Mouse (Mus musculus) kidney, postnatal 25 days (tissue): Measurements from ENCODE around the gene Idua.
A peak's percentile ranks its signal among the peaks of the same experiment; 100 is the strongest.

Source experiments
- DNase-seq, 2 experiments: peaks; one replicate each; pipeline ENCODE4 v3.0.0; 2021; ENCODE audit warnings: mixed read lengths in 2 of 2

Gene Idua

DNA sequence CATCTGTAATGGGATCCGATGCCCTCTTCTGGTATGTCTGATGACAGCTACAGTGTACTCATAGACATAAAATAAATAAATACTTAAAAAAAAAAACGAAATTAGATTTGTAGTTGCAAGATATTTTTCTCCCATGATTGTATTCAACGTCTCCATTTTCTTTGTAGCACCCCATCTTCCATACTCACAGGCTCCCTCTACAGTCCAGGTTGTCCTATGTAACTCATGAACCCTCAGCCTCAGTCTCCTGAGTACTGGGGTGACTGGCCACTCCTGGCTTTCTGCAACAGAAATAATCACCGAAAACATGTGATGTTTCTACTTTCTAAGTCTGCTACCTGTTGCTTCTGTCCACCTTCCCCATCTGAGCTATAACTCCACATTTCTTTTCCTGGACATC, 31.0 kb downstream of the Idua start:
- DNase-seq = no peak

DNA sequence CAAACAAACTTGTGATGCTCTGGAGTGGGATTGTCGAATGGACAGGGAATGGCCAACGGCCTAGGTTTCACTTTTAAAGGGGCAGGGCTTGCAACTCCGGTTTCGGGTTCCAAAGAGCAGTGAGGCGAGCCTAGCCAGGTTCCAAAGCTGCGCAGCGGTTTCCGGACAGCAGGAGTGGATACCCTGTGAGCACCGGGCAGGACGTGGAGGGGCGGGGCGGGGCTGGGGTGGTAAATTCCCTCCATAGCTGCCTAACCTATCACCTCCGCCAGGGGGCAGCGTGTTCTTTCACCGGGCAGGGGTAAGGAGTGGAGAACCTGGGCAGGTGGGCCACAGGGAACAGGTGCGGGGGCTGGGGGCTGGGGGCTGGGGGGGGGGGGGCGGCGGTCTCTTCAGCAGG, 32.1 kb downstream of the Idua start, which contains the start of gene Fgfrl1:
Gene Fgfrl1, plus strand, starts transcription at position 112 of the 400 bp plus-strand sequence.
- DNase-seq = peak; percentile 79 to 89

DNA sequence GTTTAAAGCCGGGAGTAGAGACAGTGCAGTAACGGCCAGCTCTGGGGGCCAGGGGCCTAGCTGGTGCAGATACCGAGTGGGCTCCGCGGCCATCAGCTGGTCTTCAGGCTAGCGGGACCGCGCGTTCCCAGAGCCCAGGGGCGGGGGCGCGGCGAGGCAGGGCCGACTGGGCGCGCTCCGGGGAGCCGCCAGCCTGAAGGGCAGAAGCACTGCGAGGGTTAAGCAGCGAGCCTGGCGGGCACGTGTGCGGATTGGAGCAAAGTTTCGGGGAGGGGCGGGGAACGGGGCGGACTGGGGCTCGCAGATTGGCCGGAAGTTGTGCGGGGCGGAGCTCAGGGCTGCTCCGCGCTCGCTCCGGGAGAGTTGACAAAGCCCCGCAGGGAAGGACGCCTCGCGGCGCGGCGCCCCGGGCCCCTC, 33.7 kb downstream of the Idua start:
- DNase-seq = peak; percentile 92 to 96

DNA sequence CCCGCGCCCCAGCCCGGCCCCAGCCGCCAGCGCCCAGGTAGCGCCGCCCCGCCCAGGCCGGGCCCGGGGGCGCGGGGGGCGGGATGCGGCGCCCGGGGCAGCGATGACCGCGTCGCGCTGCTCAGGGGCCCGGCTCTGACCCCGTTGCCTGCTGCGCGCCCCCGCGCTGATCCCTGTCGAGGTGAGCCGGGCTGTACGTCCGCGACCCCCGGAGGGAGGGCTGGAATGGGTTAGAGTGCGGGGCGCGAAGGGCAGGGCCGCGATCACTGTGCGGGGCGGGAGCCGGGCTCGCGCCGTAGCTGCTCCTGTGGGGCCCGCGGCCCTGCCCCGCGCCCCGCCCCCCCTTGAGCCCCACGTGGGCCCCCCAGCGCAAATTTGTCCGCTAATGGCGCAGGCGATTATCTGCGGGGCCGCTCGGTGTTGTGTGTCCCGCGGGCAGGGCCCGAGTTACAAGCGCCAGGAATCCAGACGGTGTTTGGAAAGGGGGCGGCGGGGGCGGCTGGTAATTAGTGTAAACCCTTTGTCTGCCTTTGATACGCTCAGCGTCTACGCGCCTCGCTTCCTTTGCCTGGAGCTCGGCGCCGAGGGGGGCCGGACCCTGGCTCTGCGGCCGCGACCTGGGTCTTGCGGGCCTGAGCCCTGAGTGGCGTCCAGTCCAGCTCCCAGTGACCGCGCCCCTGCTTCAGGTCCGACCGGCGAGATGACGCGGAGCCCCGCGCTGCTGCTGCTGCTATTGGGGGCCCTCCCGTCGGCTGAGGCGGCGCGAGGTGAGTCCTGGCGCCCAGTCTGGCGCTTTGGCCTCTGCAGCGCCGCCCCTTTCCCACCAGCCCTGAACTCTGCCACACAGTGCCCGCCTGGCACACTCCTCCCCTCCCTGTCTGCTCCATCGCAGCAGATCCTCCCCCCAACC, 34.5 kb downstream of the Idua start:
- peak; percentile 62 to 88 for DNase-seq

DNA sequence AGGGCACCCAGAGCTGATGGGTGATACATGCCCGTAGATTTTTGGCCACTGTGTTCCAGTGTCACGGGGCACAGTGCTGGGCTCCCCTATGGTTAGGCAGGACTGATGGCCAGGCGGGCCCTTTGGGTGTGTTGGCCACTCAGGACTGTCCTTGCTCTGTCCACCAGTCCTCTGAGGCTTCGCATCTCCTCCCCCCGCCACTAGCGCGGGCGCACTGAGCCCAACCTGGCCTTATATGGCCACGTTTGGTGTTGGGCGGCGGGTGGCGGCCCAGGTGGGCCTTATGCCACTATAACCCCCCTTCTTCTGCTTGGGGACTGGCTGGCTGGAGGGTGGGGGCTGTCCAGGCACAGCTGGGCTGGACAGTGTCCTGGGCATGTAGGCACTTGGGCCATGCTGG, 35.7 kb downstream of the Idua start:
- DNase-seq = no peak

DNA sequence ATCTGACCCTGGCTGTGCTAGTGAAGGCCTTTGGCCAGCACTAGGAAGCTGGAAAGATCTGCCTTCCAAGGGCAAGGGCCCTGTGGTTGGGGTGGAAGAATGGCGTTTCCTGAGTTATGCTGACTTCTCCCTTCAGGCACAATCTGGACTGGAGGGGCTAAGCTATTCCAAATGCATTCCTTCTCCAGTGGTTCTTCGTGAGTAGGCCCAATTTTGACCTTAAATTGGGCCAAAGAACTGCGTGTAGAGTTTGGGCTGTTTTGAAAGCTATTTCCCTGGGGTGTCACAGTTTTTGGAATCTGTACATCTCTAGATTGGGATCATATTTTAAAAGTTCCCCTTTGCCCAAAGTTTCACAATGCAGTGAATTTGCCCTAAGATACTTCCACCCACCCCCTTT, 36.4 kb downstream of the Idua start:
- DNase-seq = no peak

DNA sequence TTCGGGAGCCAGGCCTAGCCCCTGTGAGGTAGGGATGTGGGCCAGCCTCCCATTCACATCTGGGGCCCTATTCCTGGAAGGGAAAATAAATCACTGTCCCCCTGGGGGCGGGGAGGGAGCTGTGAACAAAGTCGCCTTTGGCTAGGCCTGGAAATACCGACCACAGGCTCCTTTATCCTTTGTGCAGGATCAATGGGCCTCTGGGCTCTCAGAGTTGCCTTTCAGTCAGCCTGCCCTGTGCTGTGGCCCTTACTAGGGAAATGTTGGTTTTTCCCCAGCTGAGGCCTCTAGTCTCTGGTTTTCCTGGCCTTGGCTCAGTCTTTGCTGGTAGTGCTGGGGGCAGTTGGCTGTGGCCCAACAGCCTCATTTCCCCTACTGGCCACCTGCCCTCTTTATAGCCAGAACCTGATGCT, 37.2 kb downstream of the Idua start:
- no peak for DNase-seq

DNA sequence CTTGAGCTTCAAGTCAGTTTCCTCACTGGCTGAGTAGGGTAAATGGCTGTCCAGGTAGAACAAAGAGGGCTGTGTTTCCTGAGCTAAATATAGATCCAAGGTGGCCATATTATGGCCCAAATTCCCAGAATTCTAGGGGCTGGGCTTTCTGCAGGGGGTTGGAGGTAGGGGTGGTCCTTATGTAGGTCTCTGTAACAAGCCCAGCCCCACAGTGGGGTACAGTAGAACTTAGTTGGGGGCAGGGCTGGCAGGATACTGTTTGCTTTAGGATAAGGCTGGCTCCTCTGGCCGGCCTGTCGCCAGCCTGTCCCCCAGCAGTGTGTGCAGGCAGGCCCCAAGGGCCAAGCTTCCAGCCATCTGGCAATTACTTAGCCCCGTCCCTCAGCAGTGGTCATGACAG, 40.2 kb downstream of the Idua start:
- DNase-seq = no peak

DNA sequence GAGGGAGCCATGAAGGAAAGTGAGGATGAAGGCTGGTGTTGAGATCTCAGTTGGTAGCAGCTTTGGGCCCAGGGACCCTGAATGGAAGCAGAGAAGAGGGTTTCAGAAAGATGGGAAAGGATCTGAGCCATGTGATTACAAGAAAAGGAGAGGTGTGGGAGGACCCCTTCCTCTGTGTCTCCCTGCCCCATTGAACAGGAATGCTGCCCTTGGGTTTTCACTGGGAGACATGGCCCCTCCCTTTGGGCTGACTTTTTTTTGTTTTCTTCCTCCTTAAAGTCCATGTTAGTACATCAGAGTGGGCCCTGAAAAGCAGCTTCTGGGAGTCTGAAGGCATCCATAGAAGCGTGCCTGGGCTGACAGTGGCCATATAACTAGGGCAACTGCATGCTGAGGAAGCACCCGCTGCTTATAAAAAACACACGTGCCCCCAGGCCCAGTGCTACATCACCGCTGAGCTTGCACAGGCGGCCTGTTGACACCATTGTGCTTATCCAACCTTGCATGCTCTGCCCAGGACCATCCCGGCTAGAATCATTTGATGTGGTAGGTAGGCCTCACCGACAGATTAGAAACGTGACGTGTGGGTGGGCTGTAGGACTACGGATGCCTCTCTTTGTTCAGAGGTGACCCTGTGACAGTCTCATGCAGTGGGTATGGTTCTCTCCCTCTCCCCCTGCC, 41.4 kb downstream of the Idua start:
- DNase-seq = no peak

DNA sequence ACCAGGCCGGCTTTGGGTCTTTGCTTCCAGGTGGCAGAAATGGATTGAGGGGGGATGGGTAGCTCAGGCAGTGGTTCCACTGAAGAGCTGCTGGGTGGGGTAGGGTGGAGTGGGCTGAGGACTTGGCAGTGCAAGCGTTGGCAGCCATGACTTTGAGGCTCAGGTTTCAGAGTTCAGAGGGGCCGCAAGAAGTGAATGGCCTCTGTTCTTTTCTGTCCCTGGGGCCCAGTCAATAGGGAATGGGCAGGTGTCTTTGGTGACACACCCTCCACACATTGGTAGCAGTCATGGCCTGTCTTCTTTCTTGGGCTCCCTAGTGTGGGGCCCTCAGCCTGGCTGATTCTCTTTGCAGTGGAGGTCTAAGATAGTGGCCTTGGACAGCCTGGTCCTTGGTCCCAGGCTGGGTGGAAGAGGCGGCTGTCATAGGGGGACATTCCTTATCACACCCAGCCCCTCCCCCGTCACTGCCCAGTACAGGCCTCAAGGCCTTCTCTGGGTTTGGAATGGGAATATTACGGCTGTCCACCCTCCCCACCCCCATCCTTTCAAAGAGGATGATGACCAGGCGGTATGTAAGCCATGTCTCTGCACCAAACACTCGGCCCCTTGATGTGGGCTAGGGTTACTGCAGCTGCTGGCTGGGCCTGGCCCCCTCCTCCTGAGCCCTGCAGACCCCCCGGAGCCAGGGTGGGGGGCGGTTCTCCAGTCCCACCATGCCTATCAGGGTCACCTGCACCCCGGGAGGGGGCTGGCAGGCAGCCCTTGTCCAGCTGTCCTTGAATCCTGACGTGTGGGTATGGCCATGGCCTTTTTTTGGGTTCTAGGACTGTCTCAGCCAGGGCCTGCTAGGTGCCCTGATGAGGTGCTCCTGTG, 43.9 kb downstream of the Idua start:
- no peak for DNase-seq

DNA sequence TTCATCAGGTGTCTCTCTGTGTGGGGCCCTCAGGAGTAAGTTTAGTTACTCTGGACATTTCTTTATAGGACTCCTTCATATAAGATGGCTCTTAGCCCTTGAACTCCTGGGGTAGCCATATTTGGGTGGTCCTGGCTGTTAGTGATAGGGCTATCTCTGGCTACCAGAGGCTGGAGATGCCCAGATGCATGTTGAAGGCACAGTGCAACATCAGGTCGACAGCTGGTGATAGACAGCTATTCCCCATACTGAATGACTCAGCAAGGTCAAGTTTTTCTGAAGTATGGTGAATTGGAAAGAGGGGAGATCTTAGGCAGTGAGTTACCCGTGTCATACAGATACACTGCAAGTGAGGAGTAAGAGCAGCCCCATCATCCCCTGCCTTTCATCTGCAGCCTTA, 47.6 kb downstream of the Idua start:
- DNase-seq = no peak

DNA sequence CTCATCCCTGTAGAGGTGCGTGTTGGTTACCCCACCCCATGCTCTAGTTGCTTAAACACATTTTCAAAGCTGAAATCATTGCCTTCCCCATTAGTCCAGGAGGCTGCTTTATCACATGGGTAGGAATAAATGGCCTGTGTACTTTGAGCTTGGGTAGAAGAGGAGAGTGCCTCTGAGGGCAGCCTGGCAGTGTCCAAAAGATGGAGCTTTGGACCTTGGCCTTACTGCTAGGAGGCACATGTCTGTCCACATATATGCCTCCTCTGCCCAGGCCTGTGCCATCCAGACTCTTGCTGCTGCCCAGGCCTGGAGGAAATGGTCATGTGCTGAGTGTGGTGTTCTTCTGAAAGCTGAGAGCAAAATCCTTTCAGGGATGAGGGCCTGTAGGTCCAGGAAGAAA, 48.3 kb downstream of the Idua start:
- DNase-seq = peak; percentile 65 to 89

DNA sequence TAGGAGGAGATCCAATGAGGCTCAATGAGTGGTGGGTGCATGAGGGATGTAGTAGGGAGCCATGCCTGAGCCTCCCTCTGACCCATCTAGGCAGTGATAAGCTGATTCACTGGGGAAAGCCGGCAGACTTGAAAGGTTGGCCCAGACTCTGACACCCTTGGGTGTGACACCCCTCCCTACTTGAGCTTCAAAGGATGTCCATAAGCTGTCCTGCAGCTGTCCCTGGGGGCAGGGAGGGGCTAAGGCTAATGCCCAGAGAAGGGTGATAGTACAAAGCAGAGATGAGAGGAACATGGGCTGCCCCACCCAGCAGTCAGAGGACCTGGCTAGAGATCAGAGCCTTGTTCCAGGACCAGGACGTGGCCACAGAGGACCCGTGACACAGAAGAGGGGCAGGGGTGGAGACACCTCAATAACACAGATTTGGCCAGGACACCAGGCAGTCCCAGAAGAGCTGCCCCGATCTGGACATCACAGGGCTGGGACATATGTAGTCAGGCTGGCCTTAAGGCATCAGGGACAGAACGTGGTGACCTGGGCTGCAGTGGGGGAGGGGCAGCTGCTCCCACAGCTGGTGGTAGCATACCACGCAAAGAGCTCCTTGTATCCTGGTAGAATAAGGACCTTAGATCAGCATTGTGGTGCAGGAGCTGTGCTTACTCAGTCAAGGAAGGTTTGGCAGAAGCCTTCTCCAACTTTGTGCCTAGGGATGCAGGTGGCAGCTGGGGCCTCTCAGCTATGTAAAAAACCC, 49.0 kb downstream of the Idua start:
- DNase-seq = peak in 1 of 2 experiments; percentile 46

DNA sequence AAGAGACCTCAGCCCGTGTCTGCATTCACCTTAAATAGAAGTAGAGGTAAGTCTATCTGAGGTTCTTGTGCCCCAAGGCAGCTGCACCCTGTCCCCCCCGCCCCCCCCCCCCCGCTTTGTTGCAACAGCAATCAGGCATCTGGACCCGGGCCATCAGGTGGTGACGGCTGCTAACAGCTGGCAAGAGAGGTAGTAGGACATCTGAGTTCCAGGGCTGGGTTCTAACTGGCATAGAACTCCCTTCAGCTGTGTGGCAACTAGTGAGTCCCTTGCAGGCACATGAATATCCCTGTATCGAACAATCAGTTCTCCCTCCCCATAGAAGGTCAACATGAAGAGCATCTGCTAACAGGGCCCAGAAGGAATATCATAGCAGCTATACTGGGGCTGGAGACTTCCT, 51.8 kb downstream of the Idua start:
- no peak for DNase-seq

DNA sequence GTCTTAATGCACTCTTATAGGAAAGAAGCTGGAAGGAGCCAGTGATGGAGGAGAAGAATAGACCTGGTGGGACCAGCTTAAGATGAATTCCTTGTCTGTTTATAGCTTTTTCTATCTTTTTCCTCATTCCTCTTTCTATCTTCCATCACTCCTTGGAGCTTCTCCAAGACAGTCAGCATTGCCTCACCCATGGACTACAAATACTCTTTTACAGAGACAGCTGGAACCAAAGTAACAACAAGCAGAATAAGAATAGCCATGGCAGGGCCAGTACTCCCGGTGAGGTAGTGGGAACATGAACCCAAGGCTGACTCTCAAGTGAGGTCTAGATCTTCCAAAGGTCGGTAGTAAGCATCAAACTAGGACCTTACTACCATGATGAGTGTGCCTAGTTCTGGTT, 53.0 kb downstream of the Idua start:
- no peak for DNase-seq

DNA sequence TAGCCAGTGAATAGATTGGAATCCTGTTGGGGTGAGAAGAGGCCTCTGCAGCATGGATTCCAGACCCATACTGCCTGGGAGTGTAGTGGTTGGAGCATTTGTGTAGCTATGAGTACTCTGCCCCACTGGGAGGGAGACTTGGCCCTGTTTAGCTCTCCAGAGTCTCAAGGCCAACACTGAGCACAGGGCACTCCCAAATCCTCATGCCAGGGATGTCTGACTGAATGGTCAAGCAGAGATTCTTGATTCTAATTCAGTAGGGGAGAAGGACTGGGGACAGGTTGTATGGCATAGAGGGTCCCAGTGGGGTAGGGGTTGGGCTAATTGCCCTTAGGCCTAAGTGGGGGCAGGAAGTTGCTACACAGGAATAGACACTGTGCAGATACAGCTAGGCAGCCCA, 53.6 kb downstream of the Idua start:
- DNase-seq = no peak

DNA sequence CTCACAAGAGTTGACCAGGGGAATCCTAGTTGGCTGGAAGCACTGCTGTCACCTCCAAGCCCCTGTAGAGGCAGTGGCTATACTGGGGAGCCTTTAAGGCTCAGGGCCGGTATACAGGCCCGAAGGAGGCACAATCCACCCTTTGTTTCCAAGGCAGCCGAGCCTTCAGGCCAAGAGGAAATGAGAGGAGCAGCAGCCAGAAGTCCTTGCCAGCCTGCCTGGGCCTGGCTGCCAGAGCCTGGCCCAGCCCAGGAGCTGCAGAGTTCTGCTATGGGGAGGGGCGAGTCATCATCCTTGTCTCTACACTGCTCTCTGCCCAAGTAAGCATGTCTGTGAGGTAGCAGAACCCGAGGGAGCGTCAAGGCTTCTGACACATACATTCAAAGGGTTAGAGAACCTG, 54.0 kb downstream of the Idua start:
- peak; percentile 23 to 56 for DNase-seq

DNA sequence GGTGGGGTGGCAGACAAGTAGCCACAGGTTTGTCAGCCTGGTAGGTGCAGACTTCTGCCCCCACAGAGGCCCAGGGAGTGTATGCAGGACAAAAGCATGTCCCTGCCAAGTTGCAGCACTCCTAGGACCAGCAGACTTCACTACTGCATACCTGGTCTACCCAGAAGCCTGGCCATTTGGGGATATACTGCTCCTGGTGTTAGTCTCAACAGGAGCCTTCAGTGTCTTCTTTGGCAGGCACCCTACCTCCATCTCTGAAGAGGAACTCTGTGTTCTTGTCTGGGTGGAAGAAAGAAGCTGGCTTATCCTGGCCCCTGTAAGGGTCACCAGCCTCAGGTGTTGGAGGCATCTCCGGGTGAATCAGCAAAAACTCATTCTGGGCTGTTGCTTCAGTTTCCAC, 55.8 kb downstream of the Idua start:
- DNase-seq = no peak

DNA sequence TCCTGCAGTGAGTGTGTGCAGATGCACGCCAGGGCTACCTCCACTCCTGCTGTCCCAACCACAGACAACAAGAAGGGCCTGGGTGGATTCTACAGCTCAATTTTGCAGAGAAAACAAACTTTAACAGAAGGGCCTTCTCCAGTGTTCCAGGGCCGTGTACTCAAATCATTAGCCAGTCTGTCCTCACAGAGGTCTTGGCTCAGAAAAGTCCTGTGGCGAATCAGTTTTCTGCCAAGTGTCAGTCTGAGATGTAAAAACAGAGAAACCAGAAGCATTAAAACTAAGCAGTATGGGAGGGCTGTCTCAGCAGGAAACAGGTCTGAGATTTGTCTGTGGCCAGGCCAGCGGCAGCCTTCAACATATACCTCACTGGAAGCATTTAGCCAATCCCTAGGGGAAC, 57.9 kb downstream of the Idua start:
- no peak for DNase-seq

DNA sequence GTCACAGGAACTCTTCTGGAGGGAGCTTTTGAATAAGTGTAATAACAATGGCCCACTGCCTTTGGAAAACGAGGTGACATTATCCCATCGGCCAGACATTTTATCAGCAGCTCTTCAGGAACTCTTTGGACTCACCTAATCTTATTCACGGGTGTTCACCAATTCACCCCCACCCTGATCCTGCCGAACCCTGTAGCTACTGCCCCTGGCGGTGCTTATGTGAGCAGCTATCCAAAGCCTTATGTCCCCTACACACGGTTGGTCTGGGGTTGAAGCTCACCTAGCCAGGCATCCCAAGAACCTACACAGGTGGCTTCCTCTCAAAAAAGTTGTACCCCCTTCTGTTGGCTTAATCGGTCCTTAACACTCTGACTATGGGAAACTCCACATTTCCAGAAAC, 59.6 kb downstream of the Idua start:
- no peak for DNase-seq

DNA sequence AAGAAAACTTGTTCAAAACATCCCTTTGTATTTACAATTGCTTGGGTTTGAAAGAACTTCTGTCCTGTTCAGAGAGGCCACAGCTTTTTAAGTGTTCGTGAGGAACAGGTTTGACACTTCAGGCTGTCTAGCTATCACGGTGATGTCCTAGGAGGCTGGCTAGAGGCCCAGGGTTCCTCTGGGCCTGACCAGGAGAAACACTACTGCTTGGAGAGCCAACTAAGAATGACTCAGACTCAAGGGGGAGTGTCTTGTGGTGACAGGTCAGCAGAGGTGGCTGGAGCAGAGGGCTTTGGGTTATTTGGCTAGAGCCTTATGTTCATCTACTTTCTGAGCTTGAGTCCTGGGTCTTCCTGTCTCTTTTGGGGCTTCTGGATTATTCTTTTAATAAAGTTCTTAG, 63.9 kb downstream of the Idua start:
- no peak for DNase-seq

DNA sequence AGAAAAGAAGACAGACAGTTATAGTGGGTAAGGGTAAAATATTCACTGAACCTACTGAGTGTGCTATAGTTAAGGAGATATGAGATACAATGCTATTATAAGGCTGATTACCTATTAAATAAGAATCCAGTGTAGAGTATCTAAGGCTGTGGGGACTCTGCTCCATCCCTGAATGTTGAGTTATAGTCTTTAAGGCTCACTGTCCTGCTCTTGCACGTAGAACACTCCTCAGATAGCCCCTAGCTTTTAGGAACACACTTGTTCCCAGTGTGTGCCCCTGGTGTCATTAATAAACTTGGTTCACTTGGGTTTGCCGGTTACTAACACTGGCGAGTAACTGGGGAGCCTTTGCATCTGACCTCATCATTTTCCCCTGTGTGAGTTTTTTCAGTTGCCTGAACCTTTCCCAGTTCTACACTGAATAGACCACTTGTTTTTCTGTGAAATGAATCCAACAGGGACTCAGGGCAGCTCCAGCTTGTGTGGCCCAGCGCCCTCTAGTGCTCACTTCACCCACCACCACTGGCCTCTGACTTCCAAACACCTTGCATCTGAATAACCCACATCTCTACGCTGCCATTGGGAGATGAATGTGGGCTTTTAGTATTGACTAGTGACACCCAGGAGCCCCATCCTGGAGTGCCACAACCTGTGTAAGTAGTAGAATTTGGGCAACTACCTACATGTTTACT, 66.6 kb downstream of the Idua start:
- peak; percentile 82 to 90 for DNase-seq
